Mouse (Mus musculus): Measurements from ENCODE around the gene Heyl. TPM values are rescaled to one million over a fixed set of nuclear protein-coding genes. Genes with fewer than 3 reads are reported as not detected.

The Heyl gene
- polyA plus RNA-seq, 1 experiment from 2014 or later: not detected

DNA sequence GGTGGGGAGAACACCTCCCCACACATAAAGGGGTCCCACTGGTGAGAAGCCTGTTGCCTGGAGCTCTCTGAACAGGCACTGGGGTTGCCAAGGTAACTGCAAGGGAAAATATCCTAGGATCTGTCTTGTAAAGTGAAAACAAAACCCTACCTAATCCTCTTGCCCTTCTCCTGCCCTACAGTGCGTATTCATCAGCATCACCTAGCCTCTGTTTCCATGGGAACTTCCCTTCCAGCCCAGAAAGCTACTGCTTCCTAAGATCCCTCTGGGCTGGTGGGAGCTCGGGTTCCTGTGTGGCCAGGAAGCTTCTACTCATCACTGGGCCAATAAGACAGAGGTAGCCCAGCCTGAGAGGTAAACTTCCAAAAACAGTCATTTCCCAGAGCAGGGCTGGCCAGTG lies 21.0 kb upstream of the Heyl start:
- CTCF ChIA-PET: no interaction called here
- ATAC-seq (no peak), DNase-seq (ENCODE audit: low read depth, low spot score) (no peak)
- no peak for TF ChIP-seq CTCF (IDR thresholded peaks at IDR 0.05)
- in situ Hi-C loops (cut with MboI; ENCODE audit: low pct_unique_long_range_greater_than_20kb): no loop called here
- H3K27me3 ChIP-seq: peaks cover 11% of the 10 kb centered on the region
- POLR2A ChIA-PET: no interaction called here

DNA sequence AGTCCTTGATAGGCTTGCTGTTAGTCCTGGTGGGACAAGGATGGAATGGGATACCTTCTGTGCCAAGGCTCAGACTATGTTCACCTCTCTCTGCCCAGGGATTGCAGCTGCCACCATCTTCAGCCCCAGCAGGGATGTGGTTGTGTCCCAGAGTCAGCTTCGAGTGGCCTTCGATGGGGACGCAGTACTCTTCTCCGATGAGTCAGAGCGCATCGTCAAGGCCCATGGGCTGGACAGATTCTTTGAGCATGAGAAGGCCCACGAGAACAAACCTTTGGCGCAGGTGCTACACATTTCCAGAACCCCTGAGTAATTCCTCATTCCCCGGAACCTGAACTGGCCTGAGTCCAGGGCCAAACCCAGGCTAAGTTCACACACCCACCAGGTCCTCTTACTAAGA lies 19.4 kb upstream of the Heyl start:
- in situ Hi-C loops (cut with MboI; ENCODE audit: low pct_unique_long_range_greater_than_20kb): no loop called here
- no peak for DNase-seq (ENCODE audit: low read depth, low spot score)
- CTCF ChIA-PET: no interaction called here
- no peak for ATAC-seq
- POLR2A ChIA-PET: no interaction called here
- TF ChIP-seq CTCF (IDR thresholded peaks at IDR 0.05): no peak
- H3K27me3 ChIP-seq: peaks cover 14% of the 10 kb centered on the region

DNA sequence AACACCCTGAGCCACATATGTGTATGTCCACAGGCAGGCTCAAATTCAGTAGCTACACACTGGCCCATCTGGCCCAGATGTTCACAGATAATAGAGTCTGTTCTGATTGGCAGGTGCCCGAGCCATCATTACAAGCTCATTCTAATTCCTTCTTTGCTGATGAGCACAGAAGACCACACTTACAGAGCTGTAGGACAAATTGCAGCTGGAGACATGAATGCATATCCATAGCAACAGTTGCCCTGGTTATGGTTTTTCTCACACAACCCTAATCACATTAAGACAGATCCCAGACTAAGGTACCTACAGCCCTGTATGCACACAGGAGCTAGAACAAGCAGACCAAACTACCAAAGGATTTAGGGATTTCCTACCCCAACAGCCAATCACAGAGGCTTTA lies 18.0 kb upstream of the Heyl start:
- in situ Hi-C loops (cut with MboI; ENCODE audit: low pct_unique_long_range_greater_than_20kb): no loop called here
- H3K27me3 ChIP-seq: peaks cover 14% of the 10 kb centered on the region
- CTCF ChIA-PET: interaction anchor here (2.3 to 3.7 kb wide), 2 partner anchors 34 to 39 kb away, joined by 6 to 10 read pairs; no protein-coding TSS in a partner anchor
- no peak for ATAC-seq
- no peak for TF ChIP-seq CTCF (IDR thresholded peaks at IDR 0.05)
- no peak for DNase-seq (ENCODE audit: low read depth, low spot score)
- POLR2A ChIA-PET: no interaction called here

DNA sequence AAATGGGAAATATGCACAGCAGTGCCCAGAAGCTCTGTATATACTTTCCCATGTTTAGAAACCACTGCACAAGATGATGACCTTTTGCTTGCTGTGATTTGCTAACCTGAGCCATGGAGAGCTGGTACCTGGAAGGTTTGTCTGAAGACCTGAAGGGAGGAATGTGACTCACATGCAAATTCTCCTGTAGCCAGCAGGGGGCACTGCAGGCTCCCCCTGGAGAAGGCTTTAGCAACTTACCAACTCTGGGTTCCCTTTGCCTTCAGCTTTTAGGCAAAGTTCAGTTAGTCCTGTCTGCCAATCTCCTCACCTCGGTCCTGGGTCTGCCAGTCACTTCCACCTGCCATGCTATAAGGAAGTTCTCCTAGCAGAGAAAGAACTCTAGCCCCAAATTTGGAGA lies 16.6 kb upstream of the Heyl start:
- in situ Hi-C loops (cut with MboI; ENCODE audit: low pct_unique_long_range_greater_than_20kb): no loop called here
- TF ChIP-seq CTCF (IDR thresholded peaks at IDR 0.05): peak; percentile 59
- DNase-seq (ENCODE audit: low read depth, low spot score): no peak
- ChIA-PET CTCF (interaction anchor here (0.6 to 3.7 kb wide), 9 partner anchors 13 to 1372 kb away, joined by 3 to 10 read pairs (median 3); no protein-coding TSS in a partner anchor), POLR2A (no interaction called here)
- peaks cover 14% of the 10 kb centered on the region for H3K27me3 ChIP-seq
- no peak for ATAC-seq

DNA sequence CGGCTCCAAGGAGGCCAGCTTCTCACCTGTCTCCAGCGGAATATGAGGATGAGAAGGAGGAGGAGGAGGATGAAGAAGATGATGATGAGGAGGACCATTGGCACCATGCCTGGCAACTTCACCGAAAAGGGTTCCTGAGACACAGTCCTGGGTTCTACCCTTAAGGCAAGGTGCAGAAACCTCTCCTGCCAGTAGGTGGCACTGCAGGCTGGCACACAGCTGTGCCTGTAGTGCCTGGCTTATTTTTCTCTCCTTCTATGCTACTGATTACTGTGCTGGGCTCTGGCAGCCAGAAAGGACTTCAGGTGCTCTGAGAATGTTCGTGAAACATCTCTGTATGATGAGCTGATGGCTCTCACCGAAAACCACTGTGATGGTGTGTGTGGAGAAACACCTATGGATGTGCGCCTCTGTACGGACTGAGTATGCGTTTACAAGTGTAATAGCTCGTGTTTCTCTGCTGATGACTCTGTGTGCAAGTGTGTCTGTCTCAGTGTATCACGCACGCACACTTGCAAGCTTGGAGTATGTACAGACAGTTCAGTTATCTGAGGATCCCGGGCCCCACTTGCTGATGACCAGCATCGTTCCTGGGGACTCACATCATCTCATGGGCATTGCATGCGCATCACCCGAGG lies 13.5 kb upstream of the Heyl start:
- peaks cover 7% of the 10 kb centered on the region for H3K27me3 ChIP-seq
- in situ Hi-C loops (cut with MboI; ENCODE audit: low pct_unique_long_range_greater_than_20kb): loop anchor here (5.0 kb wide), 1 partner anchor 37 kb away; no protein-coding TSS in a partner anchor
- ChIA-PET CTCF (interaction anchor here (1.2 to 2.0 kb wide), 3 partner anchors 12 to 35 kb away, joined by 4 to 6 read pairs (median 4); no protein-coding TSS in a partner anchor), POLR2A (no interaction called here)
- DNase-seq (ENCODE audit: low read depth, low spot score): no peak
- TF ChIP-seq CTCF (IDR thresholded peaks at IDR 0.05): peak; percentile 57
- no peak for ATAC-seq

DNA sequence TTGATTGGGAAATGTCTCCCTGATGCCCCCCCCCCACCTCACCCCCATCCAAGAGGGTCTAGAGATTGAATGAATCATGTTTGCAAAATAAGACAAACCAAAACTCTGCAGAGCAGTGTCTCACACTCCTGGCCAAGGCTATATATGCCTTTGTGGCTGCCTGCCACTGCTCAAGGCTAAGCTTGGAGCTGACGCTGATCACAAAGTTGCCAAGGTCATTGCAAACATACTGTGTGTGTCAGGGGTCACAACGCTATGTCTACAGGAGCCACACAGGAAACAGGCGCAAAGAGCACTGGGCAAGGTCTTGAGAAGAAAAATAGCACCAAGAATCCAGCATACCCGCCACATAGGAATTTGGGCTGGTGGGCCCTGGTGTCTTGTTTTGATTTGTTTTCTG lies 12.7 kb upstream of the Heyl start:
- no peak for ATAC-seq
- ChIA-PET POLR2A (no interaction called here), CTCF (interaction anchor here (1.7 to 2.0 kb wide), 2 partner anchors 11 to 34 kb away, joined by 4 to 6 read pairs; no protein-coding TSS in a partner anchor)
- no peak for DNase-seq (ENCODE audit: low read depth, low spot score)
- no peak for TF ChIP-seq CTCF (IDR thresholded peaks at IDR 0.05)
- in situ Hi-C loops (cut with MboI; ENCODE audit: low pct_unique_long_range_greater_than_20kb): loop anchor here (5.0 kb wide), 1 partner anchor 37 kb away; no protein-coding TSS in a partner anchor
- peaks cover 7% of the 10 kb centered on the region for H3K27me3 ChIP-seq

DNA sequence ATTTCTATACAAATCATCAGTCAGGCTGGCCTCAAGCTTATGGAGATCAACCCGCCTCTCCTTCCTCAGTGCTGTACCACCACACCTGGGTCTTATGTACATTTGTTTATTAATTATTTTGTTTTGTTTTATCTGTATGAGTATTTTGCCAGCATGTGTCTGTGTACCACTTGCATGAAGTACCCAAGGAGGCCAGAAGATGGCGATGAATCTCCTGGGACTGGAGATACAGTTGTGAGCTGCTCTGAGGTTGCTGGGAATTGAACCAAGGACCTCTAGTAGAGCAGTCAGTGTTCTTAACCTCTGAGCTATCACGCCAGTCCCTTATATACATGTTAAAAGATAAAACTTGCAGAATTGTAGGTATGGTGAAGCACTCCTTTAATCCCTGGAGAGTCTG lies 10.0 kb upstream of the Heyl start:
- TF ChIP-seq CTCF (IDR thresholded peaks at IDR 0.05): peak; percentile 74
- ATAC-seq: no peak
- POLR2A ChIA-PET: no interaction called here
- H3K27me3 ChIP-seq: peaks cover 2% of the 10 kb centered on the region
- in situ Hi-C loops (cut with MboI; ENCODE audit: low pct_unique_long_range_greater_than_20kb): loop anchor here (5.0 kb wide), 1 partner anchor 34 kb away; no protein-coding TSS in a partner anchor
- no peak for DNase-seq (ENCODE audit: low read depth, low spot score)
- CTCF ChIA-PET: interaction anchor here (0.8 kb wide), 1 partner anchor 32 kb away, joined by 3 read pairs; no protein-coding TSS in a partner anchor

DNA sequence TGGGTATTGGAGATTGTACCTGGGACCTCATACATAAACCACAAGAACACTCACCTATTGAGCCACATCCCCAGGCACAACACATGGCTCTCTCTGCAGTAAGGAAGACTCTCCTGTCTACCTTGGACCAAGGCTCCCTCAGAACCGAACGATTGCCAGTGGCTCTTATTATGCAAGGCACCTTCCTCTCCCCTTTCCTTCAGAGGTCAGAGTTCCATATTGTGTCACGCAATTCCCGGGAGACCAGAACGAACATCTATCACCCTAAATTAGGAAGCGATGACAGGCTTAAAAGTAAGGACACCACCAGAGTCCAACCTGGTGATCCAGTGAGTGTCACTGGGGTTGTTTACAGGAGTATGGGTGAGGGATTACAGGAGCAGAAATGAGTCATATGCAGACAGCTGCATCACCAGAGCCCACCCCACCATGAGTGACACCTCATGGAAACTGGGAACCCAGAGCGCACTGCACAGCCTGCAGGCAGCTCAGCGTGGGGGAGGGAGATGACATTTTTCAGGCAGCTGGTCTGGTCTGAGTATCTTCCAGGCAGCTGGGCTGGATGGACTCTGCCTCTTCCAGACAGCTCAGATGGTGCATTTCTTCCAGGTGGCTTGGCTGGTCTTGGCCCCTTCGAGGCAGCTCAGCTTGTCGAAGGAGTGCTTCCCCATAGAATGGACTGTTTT lies 7.5 kb upstream of the Heyl start:
- ChIA-PET CTCF (no interaction called here), POLR2A (no interaction called here)
- ATAC-seq (no peak), DNase-seq (ENCODE audit: low read depth, low spot score) (no peak)
- in situ Hi-C loops (cut with MboI; ENCODE audit: low pct_unique_long_range_greater_than_20kb): no loop called here
- no peak for TF ChIP-seq CTCF (IDR thresholded peaks at IDR 0.05)
- peaks cover 5% of the 10 kb centered on the region for H3K27me3 ChIP-seq

DNA sequence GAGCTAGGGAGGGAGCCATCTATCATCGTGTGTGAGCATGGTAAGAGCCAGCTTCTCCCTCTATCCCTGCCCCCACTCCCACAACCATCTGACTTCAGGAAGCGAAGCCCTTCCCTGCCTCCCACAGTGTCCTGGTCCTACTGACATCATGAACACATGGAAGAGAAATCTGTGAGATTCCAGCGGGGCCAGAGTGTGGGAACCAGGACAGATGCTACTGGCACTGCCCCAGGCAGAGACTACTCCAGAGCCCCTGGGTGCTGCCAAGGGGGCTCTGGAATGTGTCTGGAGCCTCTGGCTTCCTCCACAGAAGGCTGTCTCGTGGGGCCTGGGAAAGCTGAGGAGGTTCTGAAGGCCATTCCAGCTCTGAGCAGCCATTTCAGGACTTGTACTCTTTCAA lies 5.6 kb upstream of the Heyl start:
- peaks cover 20% of the 10 kb centered on the region for H3K27me3 ChIP-seq
- ATAC-seq: no peak
- DNase-seq (ENCODE audit: low read depth, low spot score): no peak
- TF ChIP-seq CTCF (IDR thresholded peaks at IDR 0.05): no peak
- in situ Hi-C loops (cut with MboI; ENCODE audit: low pct_unique_long_range_greater_than_20kb): no loop called here
- POLR2A ChIA-PET: no interaction called here
- CTCF ChIA-PET: no interaction called here

DNA sequence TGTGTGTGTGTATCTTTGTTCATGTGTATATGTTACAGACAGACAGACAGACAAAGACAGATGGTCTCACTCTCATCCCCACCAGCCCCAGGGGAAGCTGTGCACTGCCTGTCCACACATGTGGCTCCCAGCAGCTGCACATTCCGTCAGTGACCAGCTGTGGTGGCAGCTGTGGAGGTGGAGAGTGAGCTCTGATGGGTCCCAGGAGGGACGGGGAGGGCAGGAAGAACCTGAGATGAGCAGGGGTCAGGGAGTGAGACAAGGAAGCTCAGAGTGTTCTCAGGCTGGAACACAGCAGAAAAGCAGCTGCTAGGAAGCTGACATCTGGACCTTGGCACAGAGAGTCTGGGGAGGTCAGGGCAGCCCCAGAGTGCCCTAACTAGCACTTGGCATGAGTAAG lies 5.1 kb upstream of the Heyl start:
- TF ChIP-seq CTCF (IDR thresholded peaks at IDR 0.05): no peak
- CTCF ChIA-PET: no interaction called here
- in situ Hi-C loops (cut with MboI; ENCODE audit: low pct_unique_long_range_greater_than_20kb): no loop called here
- peaks cover 24% of the 10 kb centered on the region for H3K27me3 ChIP-seq
- no peak for ATAC-seq
- no peak for DNase-seq (ENCODE audit: low read depth, low spot score)
- POLR2A ChIA-PET: no interaction called here

DNA sequence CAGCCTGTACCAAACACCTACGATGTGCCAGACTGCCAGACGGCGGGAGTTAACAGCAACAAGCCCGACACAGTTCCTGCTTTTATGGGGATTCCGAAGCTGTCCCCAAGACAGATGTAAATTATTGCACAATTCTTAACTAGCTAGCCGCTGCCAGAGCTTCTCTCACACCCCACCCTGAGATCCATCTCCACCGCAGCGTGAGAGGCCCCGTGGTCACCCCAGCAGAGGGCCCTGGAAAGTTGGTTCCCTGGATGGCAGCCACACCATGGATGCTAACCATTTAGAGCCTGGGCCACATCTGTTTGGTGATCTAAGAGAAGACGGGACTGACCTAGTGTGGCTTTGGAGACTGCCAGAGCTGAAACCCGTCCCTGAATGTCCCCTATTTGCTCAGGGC lies 4.2 kb upstream of the Heyl start:
- H3K27me3 ChIP-seq: peaks cover 24% of the 10 kb centered on the region
- ChIA-PET CTCF (no interaction called here), POLR2A (interaction anchor here (0.5 kb wide), 1 partner anchor 350 kb away, joined by 3 read pairs; no protein-coding TSS in a partner anchor)

More for the DNA sequence above, 4.2 kb upstream of the Heyl start:
- ATAC-seq: no peak
- no peak for TF ChIP-seq CTCF (IDR thresholded peaks at IDR 0.05)
- no peak for DNase-seq (ENCODE audit: low read depth, low spot score)
- in situ Hi-C loops (cut with MboI; ENCODE audit: low pct_unique_long_range_greater_than_20kb): no loop called here

Data from Patski (cell line).